Mouse (Mus musculus) midbrain, embryonic 14.5 days (tissue): ENCODE measurements at regions not wholly inside any gene's neighbourhood (a gene's known extent, or its start where the extent isn't known, plus 50 kb on each side); places are given as distances from the start of the nearest gene placed in this dataset.

Experiments
- ATAC-seq: fragments of 200-750 bp; cut with Nextera tagmentation; 2 replicates; pipeline ENCODE4 v1.8.0; 2017; ENCODE audit warnings: moderate number of reproducible peaks, moderate library complexity; ENCODE audit not compliant: low FRiP score, low TSS enrichment
- DNase-seq: peaks from one replicate; pipeline ENCODE4 v3.0.0-alpha.2; 2015
- H3K27ac ChIP-seq: fragments of 300-500 bp; sonication (generic); replicated peaks from 2 replicates; pipeline ENCODE4 v1.5.1; 2014; ENCODE audit warnings: mild to moderate bottlenecking, low read depth, low read length, moderate library complexity
- H3K27me3 ChIP-seq: fragments of 300-500 bp; sonication (generic); 2 replicates; pipeline ENCODE4 v1.6.1; 2014; ENCODE audit warnings: low read length, control low read depth, mixed read lengths; ENCODE audit not compliant: control insufficient read depth, insufficient read depth
- H3K36me3 ChIP-seq: fragments of 300-500 bp; sonication (generic); 2 replicates; pipeline ENCODE4 v1.6.1; 2014; ENCODE audit warnings: low read length, control low read depth; ENCODE audit not compliant: control insufficient read depth, insufficient read depth
- H3K4me1 ChIP-seq: fragments of 300-500 bp; sonication (generic); 2 replicates; pipeline ENCODE4 v1.6.1; 2014; ENCODE audit warnings: mild to moderate bottlenecking, antibody characterized with exemption, low read length, control low read depth; ENCODE audit not compliant: control insufficient read depth, insufficient read depth
- H3K4me2 ChIP-seq: fragments of 300-500 bp; sonication (generic); 2 replicates; pipeline ENCODE4 v1.6.1; 2014; ENCODE audit warnings: mild to moderate bottlenecking, low read length, moderate library complexity
- H3K4me3 ChIP-seq: fragments of 300-500 bp; sonication (generic); replicated peaks from 2 replicates; pipeline ENCODE4 v1.5.1; 2014; ENCODE audit warnings: low read depth, low read length
- H3K9ac ChIP-seq: fragments of 300-500 bp; sonication (generic); replicated peaks from 2 replicates; pipeline ENCODE4 v1.6.1; 2014; ENCODE audit warnings: mild to moderate bottlenecking, low read length, moderate library complexity
- H3K9me3 ChIP-seq: fragments of 300-500 bp; sonication (generic); 2 replicates; pipeline ENCODE4 v1.6.1; 2016; ENCODE audit warnings: low read length, control low read depth, mixed read lengths; ENCODE audit not compliant: control insufficient read depth
- WGBS: fragments of 180-500 bp; shearing (Covaris S2); extraction: QIAGEN DNeasy Blood & Tissue Kit; methylation state at CpG from one replicate; pipeline ENCODE4 v1.1.7; 2014; 5-methylcytosine and 5-hydroxymethylcytosine counted together

GRCm38 (mm10) chr9:117873172-117873571 lies 167.1 kb upstream of the Azi2 start:
- DNase-seq (no peak), ATAC-seq (peak; percentile 22; the same call in 1 of the 2 replicates)
- peak overlapping the region; percentile 63 for H3K4me3 ChIP-seq
- peaks cover 7% of the 10 kb centered on the region; the same call in 1 of the 2 replicates for H3K27me3 ChIP-seq
- WGBS: 35% methylated on average over 8 of the region's 8 CpGs
- H3K36me3 ChIP-seq: no peaks in the 10 kb centered on the region
- peaks cover 18% of the 10 kb centered on the region for H3K4me1 ChIP-seq
- no peaks in the 10 kb centered on the region for H3K9me3 ChIP-seq
- peak overlapping the region; percentile 90 for H3K4me2 ChIP-seq
- H3K9ac ChIP-seq: peak overlapping the region; percentile 76
- peak overlapping the region; percentile 85; the same call in 1 of the 2 replicates for H3K27ac ChIP-seq

- H3K9me3 ChIP-seq: no peaks in the 10 kb centered on the region
- no peaks in the 10 kb centered on the region for H3K36me3 ChIP-seq
- WGBS: 0% methylated on average over 62 of the region's 70 CpGs
- H3K9ac ChIP-seq: peak overlapping the region; percentile 76
- peaks cover 18% of the 10 kb centered on the region for H3K4me1 ChIP-seq
- peaks cover 7% of the 10 kb centered on the region; the same call in 1 of the 2 replicates for H3K27me3 ChIP-seq
- H3K27ac ChIP-seq: peak overlapping the region; percentile 85
- DNase-seq: peak; percentile 82
- H3K4me2 ChIP-seq: peak overlapping the region; percentile 90
- ATAC-seq: peak; percentile 83
- peak overlapping the region; percentile 63 for H3K4me3 ChIP-seq
Measured at GRCm38 (mm10) chr9:117872387-117873081, 167.8 kb upstream of the Azi2 start.

GRCm38 (mm10) chr9:117872021-117872386 lies 168.3 kb upstream of the Azi2 start:
- peak; percentile 66 for DNase-seq

GRCm38 (mm10) chr9:117870616-117871015 lies 169.7 kb upstream of the Azi2 start:
- H3K4me1 ChIP-seq: peaks cover 18% of the 10 kb centered on the region
- DNase-seq: peak; percentile 51
- peaks cover 7% of the 10 kb centered on the region; the same call in 1 of the 2 replicates for H3K27me3 ChIP-seq
- 31% methylated on average over 11 of the region's 11 CpGs for WGBS
- peaks cover 5% of the 10 kb centered on the region; the same call in 1 of the 2 replicates for H3K9me3 ChIP-seq
- ATAC-seq: no peak
- no peaks in the 10 kb centered on the region for H3K36me3 ChIP-seq
- no peak overlapping the region for H3K27ac ChIP-seq
- peak overlapping the region; percentile 90 for H3K4me2 ChIP-seq
- H3K4me3 ChIP-seq: peak overlapping the region; percentile 63
- H3K9ac ChIP-seq: no peak overlapping the region

More at GRCm38 (mm10) chr9:117872021-117872386, 168.3 kb upstream of the Azi2 start:
- H3K4me3 ChIP-seq: peak overlapping the region; percentile 63
- under 1% methylated on average over 15 of the region's 15 CpGs for WGBS
- H3K36me3 ChIP-seq: no peaks in the 10 kb centered on the region
- peak overlapping the region; percentile 76 for H3K9ac ChIP-seq
- peaks cover 18% of the 10 kb centered on the region for H3K4me1 ChIP-seq
- peak overlapping the region; percentile 90 for H3K4me2 ChIP-seq
- H3K9me3 ChIP-seq: no peaks in the 10 kb centered on the region
- peaks cover 7% of the 10 kb centered on the region; the same call in 1 of the 2 replicates for H3K27me3 ChIP-seq
- peak overlapping the region; percentile 85 for H3K27ac ChIP-seq
- peak; percentile 41; the same call in 1 of the 2 replicates for ATAC-seq

GRCm38 (mm10) chr9:117863944-117864343 lies 176.4 kb upstream of the Azi2 start:
- ATAC-seq (no peak), DNase-seq (no peak)
- Histone ChIP-seq H3K4me3 (no peak overlapping the region), H3K9me3 (peaks cover 5% of the 10 kb centered on the region; the same call in 1 of the 2 replicates), H3K36me3 (no peaks in the 10 kb centered on the region), H3K4me2 (no peak overlapping the region), H3K4me1 (no peaks in the 10 kb centered on the region), H3K27ac (no peak overlapping the region), H3K9ac (no peak overlapping the region), H3K27me3 (no peaks in the 10 kb centered on the region)
- WGBS: 99% methylated on average over 3 of the region's 3 CpGs

GRCm38 (mm10) chr9:117863318-117863717 lies 177.0 kb upstream of the Azi2 start:
- no peaks in the 10 kb centered on the region for H3K4me1 ChIP-seq

GRCm38 (mm10) chr9:117859580-117860045 lies 180.7 kb upstream of the Azi2 start:
- Histone ChIP-seq H3K36me3 (no peaks in the 10 kb centered on the region), H3K27ac (no peak overlapping the region), H3K9ac (no peak overlapping the region), H3K9me3 (no peaks in the 10 kb centered on the region), H3K4me1 (no peaks in the 10 kb centered on the region), H3K4me3 (no peak overlapping the region), H3K4me2 (no peak overlapping the region), H3K27me3 (no peaks in the 10 kb centered on the region)
- WGBS: 79% methylated on average over 16 of the region's 16 CpGs
- DNase-seq: no peak
- no peak for ATAC-seq

More at GRCm38 (mm10) chr9:117863318-117863717, 177.0 kb upstream of the Azi2 start:
- Histone ChIP-seq H3K27ac (no peak overlapping the region), H3K36me3 (no peaks in the 10 kb centered on the region), H3K4me3 (no peak overlapping the region), H3K9me3 (peaks cover 5% of the 10 kb centered on the region; the same call in 1 of the 2 replicates), H3K4me2 (no peak overlapping the region), H3K9ac (no peak overlapping the region), H3K27me3 (no peaks in the 10 kb centered on the region)
- DNase-seq (no peak), ATAC-seq (no peak)
- 87% methylated on average over 6 of the region's 6 CpGs for WGBS

GRCm38 (mm10) chr9:117843531-117843930 lies 196.8 kb upstream of the Azi2 start:
- no peaks in the 10 kb centered on the region for H3K36me3 ChIP-seq
- 53% methylated on average over 4 of the region's 4 CpGs for WGBS
- no peaks in the 10 kb centered on the region for H3K9me3 ChIP-seq
- H3K4me3 ChIP-seq: no peak overlapping the region
- no peak overlapping the region for H3K4me2 ChIP-seq
- DNase-seq (no peak), ATAC-seq (no peak)
- H3K27me3 ChIP-seq: no peaks in the 10 kb centered on the region
- H3K4me1 ChIP-seq: no peaks in the 10 kb centered on the region
- H3K9ac ChIP-seq: no peak overlapping the region
- no peak overlapping the region for H3K27ac ChIP-seq
